22 mouse cellular contexts compared by ENCODE assay signal in genomic region chr16:6964720-6965583, GRCm38 (mm10).
DNase-seq lines count a peak whose midpoint lies in the region; ATAC-seq and TF ChIP-seq lines count a peak whose summit lies in the region.
"Had no signal": no experiment of that assay in that cellular context is flagged by ENCODE, and none has a peak within 500 bp of the region (broad histone marks: within the 10 kb centered on the region; RNA-seq: fewer than 3 reads in every experiment).

No protein-coding gene starts in this region.

- DNase-seq in 3T3-L1 (ENCODE audit: low read depth, low spot score) (peak; percentile 26), ES-E14 (ENCODE audit: low read depth, low spot score) (peak; percentile 60)
- peak; percentile 27 for DNase-seq in embryo, embryonic 11 days
- DNase-seq in layer of hippocampus, adult 8-10 months (ENCODE audit: low spot score in 2 of 2) = no peak
- DNase-seq in adrenal gland, postnatal 14 days = no peak
- no peak for DNase-seq in ovary, postnatal 10 days (ENCODE audit: low spot score)
- DNase-seq: adrenal gland, postnatal 25 days; cerebellum, adult 9-10 months; gastrocnemius, postnatal 36 days; heart, postnatal 14 days; kidney, adult 11 months; kidney, postnatal 25 days; liver, embryonic 13.5 days had no signal

- in situ Hi-C loops in ES-E14 (cut with MboI; ENCODE audit: low sequenced_read_pairs in 2 of 2, unreplicated experiment in 2 of 2) = no loop called here

- no peaks in the 10 kb centered on the region for H3K9me3 ChIP-seq in ES-E14 (ENCODE audit: control insufficient read depth, insufficient read depth, low read depth, low read length)
- no peaks in the 10 kb centered on the region for H3K9me3 ChIP-seq in forebrain, embryonic 15.5 days
- H3K9me3 ChIP-seq in kidney, embryonic 14.5 days (ENCODE audit: control insufficient read depth, low read length) = no peaks in the 10 kb centered on the region
- H3K9me3 ChIP-seq: heart, embryonic 10.5 days; liver, embryonic 13.5 days; lung, embryonic 15.5 days; neural tube, embryonic 13.5 days had no signal

- WGBS in forebrain, embryonic 15.5 days = 2% methylated on average over 8 of the region's 8 CpGs
- 13% methylated on average over 8 of the region's 8 CpGs for WGBS in kidney, embryonic 14.5 days

- H3K9ac ChIP-seq in ES-E14 (ENCODE audit: insufficient read depth, low read depth, low read length, poor library complexity, severe bottlenecking) = no peak overlapping the region
- no peak overlapping the region for H3K9ac ChIP-seq in forebrain, embryonic 15.5 days (replicated peaks)
- no peak overlapping the region for H3K9ac ChIP-seq in kidney, embryonic 14.5 days (ENCODE audit: low read depth, low read length)
- H3K9ac ChIP-seq: liver, embryonic 13.5 days; lung, embryonic 15.5 days; neural tube, embryonic 13.5 days had no signal

- peaks cover 0 to 5% of the 10 kb centered on the region in 2 experiments; a peak in 1 of 4 replicates for H3K4me1 ChIP-seq in ES-E14 (ENCODE audit: control insufficient read depth in 2 of 2, insufficient read depth in 2 of 2, low read length in 2 of 2, poor library complexity in 1 of 2)
- peaks cover 37% of the 10 kb centered on the region for H3K4me1 ChIP-seq in forebrain, embryonic 15.5 days
- no peaks in the 10 kb centered on the region for H3K4me1 ChIP-seq in kidney, embryonic 14.5 days (ENCODE audit: control insufficient read depth, insufficient read depth, low read length)
- H3K4me1 ChIP-seq: heart, embryonic 10.5 days; liver, embryonic 13.5 days had no signal

- no peak overlapping the region for H3K4me2 ChIP-seq in forebrain, embryonic 15.5 days (replicated peaks)
- no peak overlapping the region for H3K4me2 ChIP-seq in kidney, embryonic 14.5 days (replicated peaks; ENCODE audit: low read depth, low read length)
- H3K4me2 ChIP-seq: liver, embryonic 13.5 days; lung, embryonic 15.5 days; neural tube, embryonic 13.5 days had no signal

- H3K27me3 ChIP-seq in forebrain, embryonic 15.5 days = peaks cover 37% of the 10 kb centered on the region
- H3K27me3 ChIP-seq in kidney, embryonic 14.5 days (ENCODE audit: control insufficient read depth, insufficient read depth, low read length) = no peaks in the 10 kb centered on the region
- H3K27me3 ChIP-seq: lung, embryonic 15.5 days had no signal

- H3K36me3 ChIP-seq in ES-E14 (ENCODE audit: control insufficient read depth, insufficient read depth, low read length, poor library complexity, severe bottlenecking) = no peaks in the 10 kb centered on the region
- H3K36me3 ChIP-seq in forebrain, embryonic 15.5 days = no peaks in the 10 kb centered on the region
- no peaks in the 10 kb centered on the region for H3K36me3 ChIP-seq in kidney, embryonic 14.5 days (ENCODE audit: control insufficient read depth, insufficient read depth, low read length)
- H3K36me3 ChIP-seq: heart, embryonic 10.5 days; liver, embryonic 13.5 days; lung, embryonic 15.5 days; neural tube, embryonic 13.5 days had no signal

- no peak overlapping the region for H3K4me3 ChIP-seq in ES-E14 (ENCODE audit: insufficient read depth in 1 of 2, low read depth in 1 of 2, low read length in 2 of 2, poor library complexity in 1 of 2, severe bottlenecking in 1 of 2)
- H3K4me3 ChIP-seq in forebrain, embryonic 15.5 days = no peak overlapping the region
- no peak overlapping the region for H3K4me3 ChIP-seq in kidney, embryonic 14.5 days (ENCODE audit: low read length)
- H3K4me3 ChIP-seq: erythroblast, embryonic 14.5 days; heart, embryonic 10.5 days; liver, embryonic 13.5 days; lung, embryonic 15.5 days; neural tube, embryonic 13.5 days had no signal

- H3K27ac ChIP-seq in ES-E14 (ENCODE audit: insufficient read depth, low read depth, low read length, poor library complexity, severe bottlenecking) = no peak overlapping the region
- no peak overlapping the region for H3K27ac ChIP-seq in forebrain, embryonic 15.5 days (replicated peaks)
- H3K27ac ChIP-seq in kidney, embryonic 14.5 days (ENCODE audit: low read depth, low read length) = no peak overlapping the region
- H3K27ac ChIP-seq: heart, embryonic 10.5 days; liver, embryonic 13.5 days; lung, embryonic 15.5 days; neural tube, embryonic 13.5 days had no signal

- peak; percentile 69 for ATAC-seq in forebrain, embryonic 15.5 days (replicated peaks)
- no peak for ATAC-seq in kidney, embryonic 14.5 days (ENCODE audit: low FRiP score, low TSS enrichment)
- ATAC-seq: activated CD4-positive, CD25-positive, alpha-beta regulatory T cell, adult 4 months; CD4-positive, CD25-positive, alpha-beta regulatory T cell, adult 4 months; hindbrain, embryonic 16.5 days had no signal

TF ChIP-seq in ES-E14, 5 proteins besides CTCF, POLR2A, EP300 and RAD21:
- TF ChIP-seq ZNF384 (IDR thresholded peaks at IDR 0.05; ENCODE audit: low read depth, low read length) (no peak), HCFC1 (IDR thresholded peaks at IDR 0.05; ENCODE audit: borderline replicate concordance, insufficient read depth, low read length) (no peak)

Comparison
In these comparisons a context has a peak if more than half of its experiments do, and no peak if none do; other contexts are left out.
1. DNase-seq: peak in 3T3-L1 (single experiment), ES-E14 (single experiment) and embryo, embryonic 11 days (single experiment); none in layer of hippocampus, adult 8-10 months (0 of 2), adrenal gland, postnatal 14 days (single experiment) and ovary, postnatal 10 days (single experiment).